Mouse (Mus musculus): ENCODE measurements at regions not wholly inside any gene's neighbourhood (a gene's known extent, or its start where the extent isn't known, plus 50 kb on each side); places are given as distances from the start of the nearest gene placed in this dataset.
A peak's percentile ranks its signal among the peaks of the same experiment; 100 is the strongest.

DNA sequence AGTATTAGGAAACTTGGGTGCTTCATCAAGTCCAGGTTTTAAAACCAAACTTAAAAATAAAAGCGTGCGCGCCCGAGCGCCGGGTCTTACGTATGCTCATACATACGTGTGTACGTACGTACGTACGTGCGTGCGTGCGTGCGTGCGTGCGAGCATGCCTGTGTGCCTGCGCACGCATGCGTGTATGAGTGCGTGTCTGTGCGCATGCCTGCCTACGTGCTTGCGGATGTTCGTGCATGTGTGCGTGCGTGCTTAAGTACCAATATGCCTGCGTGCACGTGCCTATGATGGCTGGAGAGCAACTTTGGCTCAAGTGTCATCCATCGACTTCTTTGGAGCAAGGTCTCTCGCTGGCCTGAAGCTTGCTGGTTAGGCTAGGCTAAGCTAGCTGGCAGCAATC is 68.5 kb upstream of the Cdyl2 start:
- Histone ChIP-seq H3K27ac (no peak overlapping the region), H3K4me1 (replicated peaks; ENCODE audit: insufficient read depth, low read length) (no peaks in the 10 kb centered on the region), H3K4me3 (replicated peaks; ENCODE audit: low read depth, low read length) (no peak overlapping the region), H3K4me2 (ENCODE audit: low read length) (no peak overlapping the region), H3K36me3 (ENCODE audit: insufficient read depth, low read length) (no peaks in the 10 kb centered on the region), H3K9ac (ENCODE audit: low read depth, low read length) (no peak overlapping the region), H3K27me3 (ENCODE audit: insufficient read depth, low read length) (no peaks in the 10 kb centered on the region), H3K9me3 (replicated peaks; ENCODE audit: low read length) (no peaks in the 10 kb centered on the region)
- DNase-seq (ENCODE audit: low spot score): no peak
- WGBS: 94% methylated on average over 32 of the region's 32 CpGs
- no peak for TF ChIP-seq CTCF (IDR thresholded peaks at IDR 0.05; ENCODE audit: low read depth)
- no peak for ATAC-seq (replicated peaks; ENCODE audit: low FRiP score, low read depth)

- ATAC-seq (replicated peaks; ENCODE audit: low FRiP score, low read depth) (no peak), DNase-seq (ENCODE audit: low spot score) (no peak)
- H3K4me1 ChIP-seq (replicated peaks; ENCODE audit: insufficient read depth, low read length): no peaks in the 10 kb centered on the region
- no peaks in the 10 kb centered on the region for H3K9me3 ChIP-seq (replicated peaks; ENCODE audit: low read length)
- WGBS: 75% methylated on average over 14 of the region's 14 CpGs
- no peak for TF ChIP-seq CTCF (IDR thresholded peaks at IDR 0.05; ENCODE audit: low read depth)
- no peak overlapping the region for H3K4me2 ChIP-seq (ENCODE audit: low read length)
- H3K27me3 ChIP-seq (ENCODE audit: insufficient read depth, low read length): no peaks in the 10 kb centered on the region
- H3K27ac ChIP-seq: no peak overlapping the region
- no peak overlapping the region for H3K9ac ChIP-seq (ENCODE audit: low read depth, low read length)
- no peak overlapping the region for H3K4me3 ChIP-seq (replicated peaks; ENCODE audit: low read depth, low read length)
- H3K36me3 ChIP-seq (ENCODE audit: insufficient read depth, low read length): no peaks in the 10 kb centered on the region
Measured at GRCm38 (mm10) chr8:116800636-116801035, 67.8 kb upstream of the Cdyl2 start.

DNA sequence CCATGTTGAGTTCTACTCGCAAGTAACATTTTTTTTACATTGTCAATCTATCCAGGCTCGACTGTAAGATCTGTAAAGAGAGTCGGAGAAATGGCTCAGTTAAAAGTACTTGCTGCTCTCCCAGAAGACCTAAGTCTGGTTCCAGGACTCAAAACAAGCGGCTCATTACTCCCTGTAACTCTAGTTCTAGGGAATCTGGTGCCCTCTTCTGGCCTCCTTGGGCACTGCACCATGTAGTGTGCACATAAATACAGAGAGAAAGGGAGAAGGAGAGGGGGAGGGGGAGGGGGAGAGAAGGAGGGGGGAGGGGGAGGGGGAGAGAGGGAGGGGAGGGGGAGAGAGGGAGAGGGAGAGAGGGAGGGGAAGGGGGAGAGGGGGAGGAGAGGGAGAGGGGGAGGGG is 66.2 kb upstream of the Cdyl2 start:
- ATAC-seq (replicated peaks; ENCODE audit: low FRiP score, low read depth): no peak
- TF ChIP-seq CTCF (IDR thresholded peaks at IDR 0.05; ENCODE audit: low read depth): peak; percentile 46

GRCm38 (mm10) chr8:116795713-116796112 is 62.9 kb upstream of the Cdyl2 start:
- no peaks in the 10 kb centered on the region for H3K27me3 ChIP-seq (ENCODE audit: insufficient read depth, low read length)
- no peak overlapping the region for H3K4me3 ChIP-seq (replicated peaks; ENCODE audit: low read depth, low read length)
- H3K9me3 ChIP-seq (replicated peaks; ENCODE audit: low read length): no peaks in the 10 kb centered on the region
- no peak for DNase-seq (ENCODE audit: low spot score)
- WGBS: 91% methylated on average over 6 of the region's 6 CpGs
- no peaks in the 10 kb centered on the region for H3K4me1 ChIP-seq (replicated peaks; ENCODE audit: insufficient read depth, low read length)
- ATAC-seq (replicated peaks; ENCODE audit: low FRiP score, low read depth): no peak
- no peak for TF ChIP-seq CTCF (IDR thresholded peaks at IDR 0.05; ENCODE audit: low read depth)
- no peak overlapping the region for H3K9ac ChIP-seq (ENCODE audit: low read depth, low read length)
- H3K27ac ChIP-seq: no peak overlapping the region
- H3K4me2 ChIP-seq (ENCODE audit: low read length): no peak overlapping the region
- H3K36me3 ChIP-seq (ENCODE audit: insufficient read depth, low read length): no peaks in the 10 kb centered on the region

More for the DNA sequence above, 66.2 kb upstream of the Cdyl2 start:
- Histone ChIP-seq H3K4me2 (ENCODE audit: low read length) (no peak overlapping the region), H3K9ac (ENCODE audit: low read depth, low read length) (no peak overlapping the region), H3K36me3 (ENCODE audit: insufficient read depth, low read length) (no peaks in the 10 kb centered on the region), H3K27ac (no peak overlapping the region), H3K9me3 (replicated peaks; ENCODE audit: low read length) (no peaks in the 10 kb centered on the region), H3K4me3 (replicated peaks; ENCODE audit: low read depth, low read length) (no peak overlapping the region), H3K27me3 (ENCODE audit: insufficient read depth, low read length) (no peaks in the 10 kb centered on the region), H3K4me1 (replicated peaks; ENCODE audit: insufficient read depth, low read length) (no peaks in the 10 kb centered on the region)
- no peak for DNase-seq (ENCODE audit: low spot score)
- WGBS: 94% methylated on average over 4 of the region's 4 CpGs

GRCm38 (mm10) chr8:116793107-116793506 is 60.3 kb upstream of the Cdyl2 start:
- H3K4me2 ChIP-seq (ENCODE audit: low read length): no peak overlapping the region
- no peak overlapping the region for H3K27ac ChIP-seq
- no peak for TF ChIP-seq CTCF (IDR thresholded peaks at IDR 0.05; ENCODE audit: low read depth)
- H3K9ac ChIP-seq (ENCODE audit: low read depth, low read length): no peak overlapping the region
- no peak overlapping the region for H3K4me3 ChIP-seq (replicated peaks; ENCODE audit: low read depth, low read length)
- no peak for DNase-seq (ENCODE audit: low spot score)
- 47% methylated on average over 1 of the region's 1 CpGs for WGBS
- ATAC-seq (replicated peaks; ENCODE audit: low FRiP score, low read depth): no peak
- H3K4me1 ChIP-seq (replicated peaks; ENCODE audit: insufficient read depth, low read length): no peaks in the 10 kb centered on the region
- no peaks in the 10 kb centered on the region for H3K27me3 ChIP-seq (ENCODE audit: insufficient read depth, low read length)
- H3K9me3 ChIP-seq (replicated peaks; ENCODE audit: low read length): no peaks in the 10 kb centered on the region
- no peaks in the 10 kb centered on the region for H3K36me3 ChIP-seq (ENCODE audit: insufficient read depth, low read length)

GRCm38 (mm10) chr8:116790294-116790693 is 57.5 kb upstream of the Cdyl2 start:
- H3K4me2 ChIP-seq (ENCODE audit: low read length): no peak overlapping the region
- H3K27me3 ChIP-seq (ENCODE audit: insufficient read depth, low read length): no peaks in the 10 kb centered on the region
- WGBS: 74% methylated on average over 16 of the region's 16 CpGs
- H3K27ac ChIP-seq: no peak overlapping the region
- no peaks in the 10 kb centered on the region for H3K4me1 ChIP-seq (replicated peaks; ENCODE audit: insufficient read depth, low read length)
- no peak for DNase-seq (ENCODE audit: low spot score)
- ATAC-seq (replicated peaks; ENCODE audit: low FRiP score, low read depth): no peak
- H3K36me3 ChIP-seq (ENCODE audit: insufficient read depth, low read length): no peaks in the 10 kb centered on the region
- no peak for TF ChIP-seq CTCF (IDR thresholded peaks at IDR 0.05; ENCODE audit: low read depth)
- H3K9ac ChIP-seq (ENCODE audit: low read depth, low read length): no peak overlapping the region
- H3K4me3 ChIP-seq (replicated peaks; ENCODE audit: low read depth, low read length): no peak overlapping the region
- H3K9me3 ChIP-seq (replicated peaks; ENCODE audit: low read length): no peaks in the 10 kb centered on the region

Data from kidney, postnatal 0 days (tissue).